Mouse (Mus musculus) liver, postnatal 0 days (tissue): ENCODE measurements at regions not wholly inside any gene's neighbourhood (a gene's known extent, or its start where the extent isn't known, plus 50 kb on each side); places are given as distances from the start of the nearest gene placed in this dataset.

ENCODE experiments used
- CTCF ChIP-seq: sonication (generic); IDR thresholded peaks from 2 replicates; pipeline ENCODE4 v1.5.1; 2016; ENCODE audit warnings: antibody characterized with exemption, low read depth
- EP300 ChIP-seq: IDR thresholded peaks from 2 replicates; pipeline ENCODE4 v1.6.1; 2016; ENCODE audit warnings: antibody characterized with exemption, low read depth, mild to moderate bottlenecking

DNA sequence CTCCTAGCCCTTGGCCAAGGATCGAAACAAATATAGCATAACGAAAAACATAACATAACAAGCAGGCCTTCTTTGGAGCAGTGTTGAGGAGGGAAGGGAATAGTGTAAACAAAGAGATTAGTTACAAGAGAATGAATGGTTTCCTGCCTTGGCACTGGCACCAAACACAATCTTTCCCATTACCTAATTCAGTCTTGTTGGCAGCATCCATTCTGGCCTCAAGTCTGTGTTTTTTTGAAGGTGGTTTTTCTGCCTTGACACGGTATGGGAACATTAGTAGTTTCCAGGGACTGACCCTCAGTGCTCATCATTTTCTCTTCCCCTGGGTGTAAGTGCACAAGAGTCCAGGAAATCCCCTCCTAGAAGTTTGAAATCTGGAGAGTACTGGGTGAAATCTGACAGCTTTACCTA, 106.8 kb upstream of the Cdc42ep3 start:
- TF ChIP-seq CTCF = no peak
- no peak for TF ChIP-seq EP300
